Mouse (Mus musculus): Measurements from ENCODE around the gene Vangl1.

DNA sequence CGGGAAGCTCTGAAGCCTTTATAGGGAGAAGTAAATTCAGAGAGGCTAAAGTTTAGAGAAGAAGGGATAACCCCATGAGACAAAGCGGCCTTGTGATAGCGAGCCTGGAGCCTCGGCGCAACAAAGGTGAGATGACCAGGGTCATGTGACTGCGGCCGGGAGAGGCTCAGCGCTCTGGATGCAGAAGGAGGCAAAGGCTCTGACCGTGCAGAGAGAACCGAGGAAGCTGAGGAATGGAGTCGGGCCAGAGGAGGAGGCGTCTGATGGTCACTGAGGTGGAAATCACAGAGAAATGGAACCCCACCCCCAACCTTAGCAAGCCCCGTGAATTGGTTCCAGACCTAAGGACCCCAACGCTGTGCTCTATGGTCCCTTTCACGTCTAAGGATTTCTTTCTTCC is 7.8 kb upstream of the Vangl1 start:
- TF ChIP-seq EP300 (IDR thresholded peaks at IDR 0.05; ENCODE audit: low read length) (no peak), CTCF (conservative IDR thresholded peaks at IDR 0.05 in 1 of 2, IDR thresholded peaks at IDR 0.05 in 1 of 2; ENCODE audit: low read depth in 2 of 2, low read length in 2 of 2) (no peak), MXI1 (IDR thresholded peaks at IDR 0.05; ENCODE audit: low read depth, low read length) (no peak), HCFC1 (IDR thresholded peaks at IDR 0.05; ENCODE audit: low read depth, low read length) (no peak), POLR2A (IDR thresholded peaks at IDR 0.05; ENCODE audit: low read depth, low read length) (no peak), CHD1 (IDR thresholded peaks at IDR 0.05; ENCODE audit: low read depth, low read length) (no peak), ETS1 (conservative IDR thresholded peaks at IDR 0.05; ENCODE audit: low read depth, low read length) (no peak)

Measured in CH12.LX (cell line).